Mouse (Mus musculus): ENCODE measurements around the gene Mecom.

- TF ChIP-seq CTCF (IDR thresholded peaks at IDR 0.05; ENCODE audit: borderline replicate concordance, insufficient read depth, low read length) (no peak), POLR2A (IDR thresholded peaks at IDR 0.05; ENCODE audit: low read depth, low read length) (no peak)
These were observed 261.3 kb downstream of the Mecom start for GRCm38 (mm10) chr3:30286529-30286928.
